Mouse (Mus musculus) lung, postnatal 0 days (tissue): ENCODE data around the gene Syt5.

Source experiments
- CTCF ChIP-seq: IDR thresholded peaks from 2 replicates; pipeline ENCODE4 v1.5.1; 2016; ENCODE audit warnings: antibody characterized with exemption, mild to moderate bottlenecking
- EP300 ChIP-seq: IDR thresholded peaks from 2 replicates; pipeline ENCODE4 v1.6.1; 2016; ENCODE audit warnings: antibody characterized with exemption, mild to moderate bottlenecking, control low read depth

- no peak for TF ChIP-seq CTCF
- TF ChIP-seq EP300: no peak
Observed at GRCm38 (mm10) chr7:4508739-4509116, 38.6 kb downstream of the Syt5 start.
